Comparison of ENCODE assay signal across 14 mouse cellular contexts in the genomic region with DNA sequence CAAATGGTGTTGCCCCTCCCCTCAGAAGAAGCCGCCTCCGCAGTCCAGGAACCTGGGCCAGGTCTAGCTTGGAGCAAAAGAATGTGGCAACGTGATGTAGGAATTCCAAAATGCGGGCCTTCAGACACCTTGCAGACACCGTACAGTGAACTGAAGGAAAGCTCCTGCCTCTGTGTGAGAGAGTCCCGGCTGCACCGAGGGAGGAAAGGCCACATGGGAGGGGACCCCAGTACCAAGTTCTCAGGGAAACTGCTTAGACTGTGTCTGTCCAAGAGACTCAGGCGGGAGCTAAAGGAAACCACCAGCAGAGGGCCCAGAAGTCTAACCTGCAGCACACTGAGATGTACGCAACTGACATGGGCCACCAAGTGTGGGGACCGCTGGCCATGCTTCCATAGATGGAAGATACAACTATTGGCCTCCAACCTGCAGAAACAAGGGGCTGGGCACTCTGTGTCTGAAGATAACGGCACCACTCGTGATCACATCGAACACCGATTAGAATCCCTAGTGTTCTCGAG. TPM values are rescaled to one million over a fixed set of nuclear protein-coding genes. Genes with fewer than 3 reads are reported as not detected.
DNase-seq lines count a peak whose midpoint lies in the region; ATAC-seq and TF ChIP-seq lines count a peak whose summit lies in the region.
"Had no signal": no experiment of that assay in that cellular context is flagged by ENCODE, and none has a peak within 500 bp of the region (broad histone marks: within the 10 kb centered on the region; RNA-seq: fewer than 3 reads in every experiment).

No protein-coding gene starts in this region.

- DNase-seq in cerebellum, postnatal 10 days: peak; percentile 36 to 39
- DNase-seq in cerebellum, adult 8-10 months: no peak
- DNase-seq in kidney, adult 2 months: no peak
- no peak for DNase-seq in kidney, adult 8-10 months
- DNase-seq in lung, embryonic 14.5 days: peak; percentile 41
- DNase-seq in lung, postnatal 14 days: no peak
- DNase-seq in B cell, adult 2 months: no peak
- DNase-seq: cerebellum, adult 9-11 months; gastrocnemius, postnatal 10 days had no signal

- WGBS in kidney, adult 2 months: 58% methylated on average over 15 of the region's 15 CpGs
- 60% methylated on average over 15 of the region's 15 CpGs for WGBS in lung, embryonic 14.5 days

- no peaks in the 10 kb centered on the region for H3K9me3 ChIP-seq in lung, embryonic 14.5 days (ENCODE audit: low read depth, low read length)
- H3K9me3 ChIP-seq: embryonic facial prominence, embryonic 12.5 days; forebrain, embryonic 12.5 days; midbrain, embryonic 15.5 days; neural tube, embryonic 15.5 days had no signal

- no peaks in the 10 kb centered on the region for H3K36me3 ChIP-seq in kidney, adult 2 months (ENCODE audit: control insufficient read depth, insufficient read depth, low read length)
- H3K36me3 ChIP-seq in lung, embryonic 14.5 days (ENCODE audit: insufficient read depth): no peaks in the 10 kb centered on the region
- H3K36me3 ChIP-seq: embryonic facial prominence, embryonic 12.5 days; forebrain, embryonic 12.5 days; midbrain, embryonic 15.5 days; neural tube, embryonic 15.5 days had no signal

- TF ChIP-seq POLR2A in kidney, adult 2 months (IDR thresholded peaks at IDR 0.05; ENCODE audit: low read depth, low read length): no peak
- no peak for TF ChIP-seq POLR2A in embryonic fibroblast, embryonic 13.5 days (IDR thresholded peaks at IDR 0.05; ENCODE audit: low read depth, low read length)

- H3K9ac ChIP-seq in lung, embryonic 14.5 days: no peak overlapping the region
- H3K9ac ChIP-seq: embryonic facial prominence, embryonic 12.5 days; forebrain, embryonic 12.5 days; midbrain, embryonic 15.5 days; neural tube, embryonic 15.5 days had no signal

- peak; percentile 27; the same call in 1 of the 2 replicates for TF ChIP-seq CTCF in kidney, adult 2 months (conservative IDR thresholded peaks at IDR 0.05; ENCODE audit: insufficient read depth, insufficient read length, low read depth, low read length)
- peak; percentile 34 for TF ChIP-seq CTCF in lung, embryonic 14.5 days (IDR thresholded peaks at IDR 0.05; ENCODE audit: low read depth)
- TF ChIP-seq CTCF in embryonic fibroblast, embryonic 13.5 days (IDR thresholded peaks at IDR 0.05; ENCODE audit: borderline replicate concordance, insufficient read depth, low read length): peak; percentile 17; the same call in 1 of the 2 replicates

- no peaks in the 10 kb centered on the region for H3K4me1 ChIP-seq in kidney, adult 2 months (ENCODE audit: control insufficient read depth, insufficient read depth, low read length)
- no peaks in the 10 kb centered on the region for H3K4me1 ChIP-seq in lung, embryonic 14.5 days (ENCODE audit: insufficient read depth)
- no peaks in the 10 kb centered on the region for H3K4me1 ChIP-seq in embryonic fibroblast, embryonic 13.5 days (ENCODE audit: control insufficient read depth, insufficient read depth, low read length)
- H3K4me1 ChIP-seq: embryonic facial prominence, embryonic 12.5 days; forebrain, embryonic 12.5 days; midbrain, embryonic 15.5 days; neural tube, embryonic 15.5 days had no signal

- no peak overlapping the region for H3K27ac ChIP-seq in kidney, adult 2 months (ENCODE audit: insufficient read depth, low read depth, low read length)
- H3K27ac ChIP-seq in lung, embryonic 14.5 days (ENCODE audit: low read depth): no peak overlapping the region
- no peak overlapping the region for H3K27ac ChIP-seq in embryonic fibroblast, embryonic 13.5 days (ENCODE audit: insufficient read depth, low read length)
- H3K27ac ChIP-seq: embryonic facial prominence, embryonic 12.5 days; forebrain, embryonic 12.5 days; midbrain, embryonic 15.5 days; neural tube, embryonic 15.5 days had no signal

- H3K4me2 ChIP-seq in lung, embryonic 14.5 days: no peak overlapping the region
- H3K4me2 ChIP-seq: embryonic facial prominence, embryonic 12.5 days; forebrain, embryonic 12.5 days; midbrain, embryonic 15.5 days; neural tube, embryonic 15.5 days had no signal

- peak; percentile 29; the same call in 1 of the 2 replicates for ATAC-seq in lung, embryonic 14.5 days (ENCODE audit: insufficient read depth)
- ATAC-seq: midbrain, embryonic 15.5 days had no signal

- no peak overlapping the region for H3K4me3 ChIP-seq in kidney, adult 2 months (ENCODE audit: insufficient read depth, low read depth, low read length)
- no peak overlapping the region for H3K4me3 ChIP-seq in lung, embryonic 14.5 days (ENCODE audit: low read depth, low read length)
- H3K4me3 ChIP-seq in embryonic fibroblast, embryonic 13.5 days (ENCODE audit: insufficient read depth, low read length): no peak overlapping the region
- H3K4me3 ChIP-seq: embryonic facial prominence, embryonic 12.5 days; forebrain, embryonic 12.5 days; midbrain, embryonic 15.5 days; neural tube, embryonic 15.5 days had no signal

- no peaks in the 10 kb centered on the region for H3K27me3 ChIP-seq in kidney, adult 2 months (replicated peaks; ENCODE audit: control insufficient read depth, insufficient read depth, low read length)
- H3K27me3 ChIP-seq in lung, embryonic 14.5 days (ENCODE audit: insufficient read depth, low read length): peaks cover 15% of the 10 kb centered on the region

RNA-seq across cellular contexts. Expression of a gene that starts 9.1 kb away (rescaled TPM):
- polyA plus RNA-seq in kidney, adult 2 months (2012; rRNA removed): 14.9 and 17.5 TPM in 2 replicates
- polyA plus RNA-seq in lung, embryonic 14.5 days (2014; fragmentation: Nextera tagmentation; extraction: Ambion mirVana): 18.4 and 22.9 TPM in 2 replicates
- polyA plus RNA-seq in embryonic fibroblast, embryonic 13.5 days (2011; ENCODE audit: insufficient read length, low read depth, missing spikeins): 38.2 and 41.4 TPM in 2 replicates

Comparison
In these comparisons a context has a peak if more than half of its experiments do, and no peak if none do; other contexts are left out.
1. DNase-seq: peak in cerebellum, postnatal 10 days (2 of 2) and lung, embryonic 14.5 days (single experiment); none in cerebellum, adult 8-10 months (single experiment), kidney, adult 2 months (single experiment), kidney, adult 8-10 months (0 of 2), lung, postnatal 14 days (single experiment) and B cell, adult 2 months (0 of 2).
2. Peak in every context shown above with its lines, with median percentiles within 50 percentile points of each other: CTCF ChIP-seq.